Mouse (Mus musculus): ENCODE measurements around the gene Gm16181.

GRCm38 (mm10) chr17:35245731-35246623, 25.3 kb downstream of the Gm16181 start:
- TF ChIP-seq CTCF (IDR thresholded peaks at IDR 0.05; ENCODE audit: control insufficient read depth, insufficient read depth, insufficient read length) (no peak), CEBPB (IDR thresholded peaks at IDR 0.05; ENCODE audit: low read depth) (no peak), MYOD1 (IDR thresholded peaks at IDR 0.05; ENCODE audit: control insufficient read depth, insufficient read length, low read depth) (no peak)

Data from C2C12 (cell line).